Mouse (Mus musculus) kidney, postnatal 0 days (tissue): ENCODE measurements at regions not wholly inside any gene's neighbourhood (a gene's known extent, or its start where the extent isn't known, plus 50 kb on each side); places are given as distances from the start of the nearest gene placed in this dataset.
A peak's percentile ranks its signal among the peaks of the same experiment; 100 is the strongest.
"Not testable (repeated sequence)": the region's sequence is repeated elsewhere in the genome, so short reads cannot be mapped to it uniquely, and the experiment has no call there.

Source experiments
- ATAC-seq: fragments of 200-750 bp; cut with Nextera tagmentation; replicated peaks from 2 replicates; pipeline ENCODE4 v1.8.0; 2017; ENCODE audit warnings: low read depth, moderate number of reproducible peaks, moderate TSS enrichment, moderate library complexity; ENCODE audit not compliant: low FRiP score
- DNase-seq: peaks from one replicate; pipeline ENCODE4 v3.0.0-alpha.2; 2016; ENCODE audit warnings: low spot score
- H3K27ac ChIP-seq: fragments of 300-500 bp; sonication (generic); 2 replicates; pipeline ENCODE4 v1.5.1; 2014; ENCODE audit warnings: mild to moderate bottlenecking
- H3K27me3 ChIP-seq: fragments of 300-500 bp; sonication (generic); 2 replicates; pipeline ENCODE4 v1.6.1; 2014; ENCODE audit warnings: low read length, mixed read lengths; ENCODE audit not compliant: insufficient read depth
- H3K36me3 ChIP-seq: fragments of 300-500 bp; sonication (generic); 2 replicates; pipeline ENCODE4 v1.6.1; 2014; ENCODE audit warnings: low read length, mixed read lengths; ENCODE audit not compliant: insufficient read depth
- H3K4me1 ChIP-seq: fragments of 300-500 bp; sonication (generic); replicated peaks from 2 replicates; pipeline ENCODE4 v1.6.1; 2014; ENCODE audit warnings: antibody characterized with exemption, low read length, mixed read lengths; ENCODE audit not compliant: insufficient read depth
- H3K4me2 ChIP-seq: fragments of 300-500 bp; sonication (generic); 2 replicates; pipeline ENCODE4 v1.6.1; 2014; ENCODE audit warnings: mild to moderate bottlenecking, low read length, moderate library complexity, mixed read lengths
- H3K4me3 ChIP-seq: fragments of 300-500 bp; sonication (generic); replicated peaks from 2 replicates; pipeline ENCODE4 v1.5.1; 2014; ENCODE audit warnings: low read depth, low read length
- H3K9ac ChIP-seq: fragments of 300-500 bp; sonication (generic); 2 replicates; pipeline ENCODE4 v1.6.1; 2014; ENCODE audit warnings: low read depth, low read length
- H3K9me3 ChIP-seq: fragments of 300-500 bp; sonication (generic); replicated peaks from 2 replicates; pipeline ENCODE4 v1.6.1; 2016; ENCODE audit warnings: low read length, inconsistent platforms, mixed read lengths
- CTCF ChIP-seq: IDR thresholded peaks from 2 replicates; pipeline ENCODE4 v1.5.1; 2016; ENCODE audit warnings: antibody characterized with exemption, low read depth, mild to moderate bottlenecking, moderate library complexity
- WGBS: fragments of 180-500 bp; shearing (Covaris S2); extraction: QIAGEN DNeasy Blood & Tissue Kit; methylation state at CpG from one replicate; pipeline ENCODE4 v1.1.7; 2014; 5-methylcytosine and 5-hydroxymethylcytosine counted together

DNA sequence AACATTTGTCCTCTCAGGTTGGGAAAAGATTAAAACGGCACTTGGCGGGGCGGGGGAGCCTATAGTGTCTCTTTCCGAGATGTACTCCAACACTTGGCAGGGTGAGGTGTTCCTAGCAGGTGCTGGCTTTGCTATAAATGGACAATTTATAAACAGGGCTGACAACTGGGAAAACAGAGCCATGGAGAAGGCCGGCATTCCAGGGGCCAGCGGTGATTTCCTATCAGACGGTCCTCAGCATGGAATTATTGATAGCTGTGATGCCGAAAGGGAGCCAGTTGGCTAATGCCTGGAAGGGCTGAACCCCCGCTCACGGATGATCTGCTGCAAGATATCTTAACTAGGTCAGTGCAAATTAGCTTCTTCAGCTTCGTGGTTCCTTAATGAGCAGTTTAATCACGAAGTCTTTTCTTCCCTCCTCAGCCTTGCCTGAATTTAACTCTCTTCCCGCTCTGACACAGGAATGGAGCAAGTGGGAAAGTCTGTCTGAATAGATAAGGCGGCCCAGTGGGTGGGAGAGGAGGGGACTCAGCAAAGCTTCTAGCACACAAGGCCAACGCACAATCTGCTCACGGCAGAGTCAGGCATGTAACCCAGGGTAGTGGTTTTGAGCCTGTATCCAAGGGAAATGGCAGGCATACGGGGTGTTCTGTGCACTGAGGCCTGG, 61.1 kb upstream of the Map3k1 start:
- no peak for TF ChIP-seq CTCF
- no peaks in the 10 kb centered on the region for H3K27me3 ChIP-seq
- H3K9ac ChIP-seq, result no peak overlapping the region
- DNase-seq (no peak), ATAC-seq (no peak)
- WGBS, result 50% methylated on average over 17 of the region's 17 CpGs
- H3K4me2 ChIP-seq, result no peak overlapping the region
- H3K27ac ChIP-seq, result no peak overlapping the region
- no peaks in the 10 kb centered on the region for H3K36me3 ChIP-seq
- no peaks in the 10 kb centered on the region; the same call in 1 of the 2 replicates for H3K4me1 ChIP-seq
- no peak overlapping the region for H3K4me3 ChIP-seq
- no peaks in the 10 kb centered on the region for H3K9me3 ChIP-seq

DNA sequence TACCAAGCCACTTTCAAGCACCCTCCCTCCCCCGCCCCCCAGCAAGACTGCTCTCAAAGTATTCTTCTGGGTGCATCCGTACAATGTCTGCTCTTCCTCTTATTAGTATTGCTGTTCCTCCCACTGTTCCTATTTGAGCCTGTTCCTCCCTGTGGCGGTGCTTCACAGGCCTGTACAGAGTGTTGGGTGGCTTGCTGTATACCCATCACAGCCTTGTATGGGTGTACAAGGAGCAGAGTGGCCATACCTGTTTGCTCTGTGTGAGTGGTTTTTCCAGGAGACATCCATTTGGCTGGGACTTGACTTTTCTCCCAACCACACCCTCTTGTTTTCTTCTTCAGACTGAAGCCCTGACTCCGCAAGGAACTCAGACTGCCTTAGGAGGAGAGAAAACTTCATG, 61.7 kb upstream of the Map3k1 start:
- no peaks in the 10 kb centered on the region for H3K36me3 ChIP-seq
- no peak for DNase-seq
- TF ChIP-seq CTCF, result no peak
- no peaks in the 10 kb centered on the region for H3K27me3 ChIP-seq
- H3K4me1 ChIP-seq, result no peaks in the 10 kb centered on the region; the same call in 1 of the 2 replicates
- no peak for ATAC-seq
- WGBS, result 86% methylated on average over 4 of the region's 4 CpGs
- no peak overlapping the region for H3K4me2 ChIP-seq
- H3K27ac ChIP-seq, result no peak overlapping the region
- no peak overlapping the region for H3K4me3 ChIP-seq
- H3K9me3 ChIP-seq, result no peaks in the 10 kb centered on the region
- H3K9ac ChIP-seq, result no peak overlapping the region

DNA sequence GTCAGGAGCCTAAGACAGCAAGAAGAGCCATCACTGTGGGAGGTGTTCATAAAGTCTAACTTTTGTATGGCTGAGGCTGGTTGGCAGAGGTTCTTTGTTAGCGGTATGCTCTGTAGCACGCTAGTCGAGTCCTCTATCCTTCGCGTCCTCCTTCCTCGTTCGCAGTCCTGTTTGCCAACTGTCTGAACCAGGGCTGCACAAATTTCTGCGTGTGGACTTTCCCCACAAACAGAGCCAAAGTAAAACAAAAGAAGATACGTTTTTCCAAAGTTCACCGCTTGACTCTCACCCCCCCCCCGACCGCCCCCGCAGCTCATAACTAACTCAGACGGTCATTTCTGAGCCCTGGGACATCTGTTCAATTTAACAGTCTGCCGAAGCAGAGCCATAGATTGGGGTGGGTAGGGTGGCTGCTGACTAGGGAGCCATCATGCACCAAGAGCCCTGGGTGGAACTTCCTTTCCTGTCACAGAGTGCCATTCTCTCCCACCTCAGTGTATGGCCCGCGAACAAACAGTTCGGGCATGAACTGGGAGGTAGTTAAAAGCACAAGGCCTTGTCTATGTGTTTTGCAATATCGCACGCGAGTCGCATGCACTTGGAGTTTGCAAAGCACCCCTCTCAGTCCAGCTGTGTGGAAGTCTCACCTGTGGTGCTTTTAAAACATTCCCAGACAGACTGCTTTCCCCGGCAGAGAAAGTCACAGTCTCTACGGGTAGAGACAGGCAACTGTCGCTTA, 63.0 kb upstream of the Map3k1 start:
- Histone ChIP-seq H3K36me3 (no peaks in the 10 kb centered on the region), H3K9me3 (no peaks in the 10 kb centered on the region), H3K4me1 (no peaks in the 10 kb centered on the region; the same call in 1 of the 2 replicates), H3K27me3 (no peaks in the 10 kb centered on the region), H3K4me3 (no peak overlapping the region), H3K4me2 (no peak overlapping the region), H3K27ac (no peak overlapping the region), H3K9ac (no peak overlapping the region)
- ATAC-seq (no peak), DNase-seq (no peak)
- WGBS, result 81% methylated on average over 25 of the region's 25 CpGs
- no peak for TF ChIP-seq CTCF

DNA sequence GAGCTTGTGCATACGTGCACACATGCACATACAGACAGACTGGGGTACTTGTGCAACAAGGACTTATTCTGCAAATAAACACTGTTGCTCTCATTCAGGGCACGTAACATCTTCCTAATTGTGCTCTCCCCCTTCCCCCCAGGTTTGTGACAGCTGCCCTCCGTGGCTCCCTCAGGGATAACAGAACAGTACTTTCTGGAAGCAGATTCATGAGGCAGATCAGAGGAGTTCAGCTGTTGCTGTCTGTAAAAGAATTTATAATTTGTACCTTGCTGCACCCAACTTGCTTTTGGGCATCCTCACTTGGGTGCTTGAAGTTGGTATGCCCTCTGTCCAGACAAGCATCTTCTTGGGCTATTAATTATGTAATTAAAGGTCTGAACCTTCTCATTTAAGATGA, 65.5 kb upstream of the Map3k1 start:
- Histone ChIP-seq H3K4me3 (no peak overlapping the region), H3K27ac (no peak overlapping the region), H3K36me3 (no peaks in the 10 kb centered on the region), H3K4me1 (no peaks in the 10 kb centered on the region), H3K4me2 (no peak overlapping the region), H3K9ac (no peak overlapping the region), H3K27me3 (no peaks in the 10 kb centered on the region), H3K9me3 (no peaks in the 10 kb centered on the region)
- DNase-seq (peak; percentile 31), ATAC-seq (no peak)
- TF ChIP-seq CTCF, result no peak
- WGBS, result 48% methylated on average over 3 of the region's 3 CpGs

DNA sequence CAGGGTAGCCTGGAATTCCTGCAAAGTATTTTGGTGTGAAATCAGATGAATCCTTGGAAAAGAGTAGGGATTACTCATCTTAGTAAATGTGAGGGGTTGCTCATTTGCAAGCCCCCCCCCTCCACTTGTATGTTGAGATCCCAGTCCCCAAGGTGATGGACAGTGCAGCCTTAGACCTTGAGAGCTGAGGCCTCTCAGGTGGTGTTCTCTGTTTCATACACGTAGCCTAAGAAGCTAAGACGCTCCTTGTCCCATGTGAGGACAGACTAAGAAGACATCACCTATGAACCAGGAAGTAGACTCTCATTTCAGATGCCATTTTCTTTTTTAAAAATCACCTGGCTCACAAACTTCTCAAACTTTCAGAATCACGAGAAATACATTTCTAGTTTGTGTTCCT, 67.6 kb upstream of the Map3k1 start:
- Histone ChIP-seq H3K27ac (no peak overlapping the region), H3K9ac (no peak overlapping the region), H3K4me1 (no peaks in the 10 kb centered on the region), H3K27me3 (no peaks in the 10 kb centered on the region), H3K9me3 (no peaks in the 10 kb centered on the region), H3K4me3 (no peak overlapping the region), H3K4me2 (no peak overlapping the region), H3K36me3 (no peaks in the 10 kb centered on the region)
- DNase-seq (no peak), ATAC-seq (no peak)
- WGBS, result 89% methylated on average over 3 of the region's 3 CpGs
- no peak for TF ChIP-seq CTCF

DNA sequence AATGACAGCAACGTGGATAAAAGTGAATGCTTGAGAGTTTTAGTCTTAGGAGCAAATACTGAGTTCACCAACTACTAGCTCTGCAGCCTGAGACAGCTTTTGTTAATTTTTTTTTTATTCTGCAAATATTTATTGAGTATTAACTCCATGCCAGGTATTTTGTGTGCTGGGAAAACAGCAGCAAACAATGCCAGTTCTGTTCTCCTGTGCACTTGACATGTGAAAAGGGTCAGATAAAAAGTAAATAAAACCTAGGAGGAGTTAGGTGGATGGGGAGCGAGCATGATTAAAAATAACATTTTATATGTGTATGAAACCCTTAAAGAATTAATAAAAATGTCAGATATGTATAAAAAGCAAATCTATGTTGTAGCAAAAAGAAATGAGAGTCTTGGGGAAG, 68.1 kb upstream of the Map3k1 start:
- Histone ChIP-seq H3K27ac (no peak overlapping the region), H3K9me3 (no peaks in the 10 kb centered on the region), H3K27me3 (no peaks in the 10 kb centered on the region), H3K36me3 (no peaks in the 10 kb centered on the region), H3K4me1 (no peaks in the 10 kb centered on the region), H3K4me2 (no peak overlapping the region), H3K9ac (no peak overlapping the region), H3K4me3 (no peak overlapping the region)
- ATAC-seq (no peak), DNase-seq (no peak)
- no peak for TF ChIP-seq CTCF
- whole genome bisulfite sequencing, result 74% methylated on average over 2 of the region's 2 CpGs

DNA sequence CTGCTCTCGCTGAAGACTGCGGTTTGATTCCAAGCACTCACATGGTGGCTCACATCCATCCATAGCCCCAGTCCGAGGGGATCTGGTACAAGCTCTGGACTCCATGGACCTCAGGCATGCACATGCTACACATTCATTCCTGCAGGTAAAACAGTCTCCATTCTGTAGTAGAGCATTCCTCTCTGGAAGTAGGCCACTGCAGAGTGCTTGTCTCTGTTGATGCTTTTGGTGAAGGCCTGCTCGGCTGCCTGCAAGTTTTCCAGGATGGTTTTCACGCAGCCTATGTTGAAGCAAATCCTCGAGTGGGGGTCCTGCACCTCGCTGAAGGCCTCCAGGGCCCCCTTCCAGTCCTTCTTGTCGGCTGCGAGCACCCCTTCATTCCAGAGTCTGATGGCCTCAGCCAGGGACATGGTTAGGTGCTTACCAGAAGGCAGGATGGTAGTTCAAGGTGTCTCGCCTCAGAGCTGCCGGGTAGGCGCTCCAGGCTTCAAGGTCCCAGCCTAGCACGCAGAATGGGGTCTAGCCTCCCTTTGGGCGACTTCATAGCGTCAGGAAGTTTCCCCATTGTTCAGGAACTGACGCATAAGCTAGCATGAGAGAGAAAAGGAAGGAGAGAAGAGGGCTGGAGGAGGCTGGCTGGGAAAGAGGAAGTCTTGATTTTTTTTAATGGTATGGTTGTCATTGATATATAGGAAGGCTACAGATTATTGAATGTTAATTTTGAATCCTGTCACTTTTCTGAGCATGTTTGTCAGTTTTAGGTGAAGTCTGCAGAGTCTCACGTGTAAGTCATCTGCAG, 75.2 kb upstream of the Map3k1 start:
- H3K9ac ChIP-seq, DNase-seq, H3K27me3 ChIP-seq, H3K4me1 ChIP-seq, H3K36me3 ChIP-seq, H3K4me3 ChIP-seq, ATAC-seq, H3K27ac ChIP-seq, H3K4me2 ChIP-seq, H3K9me3 ChIP-seq: not testable (repeated sequence)
- 85% methylated on average over 17 of the region's 17 CpGs for WGBS
